Mouse (Mus musculus): Measurements from ENCODE around the gene Dmtf1. TPM values are rescaled to one million over a fixed set of nuclear protein-coding genes. Genes with fewer than 3 reads are reported as not detected.

Gene Dmtf1
- polyA plus RNA-seq, 1 experiment from 2014 or later: 29.5 TPM

- Histone ChIP-seq H3K9ac (ENCODE audit: low read depth, low read length) (no peak overlapping the region), H3K36me3 (ENCODE audit: control insufficient read depth, insufficient read depth, low read length) (no peaks in the 10 kb centered on the region; the same call in 1 of the 2 replicates), H3K4me2 (ENCODE audit: low read depth, low read length) (no peak overlapping the region), H3K4me3 (ENCODE audit: low read length) (no peak overlapping the region), H3K4me1 (ENCODE audit: control insufficient read depth, insufficient read depth, low read length) (peaks cover 10% of the 10 kb centered on the region), H3K27me3 (replicated peaks; ENCODE audit: control insufficient read depth, insufficient read depth, low read length) (no peaks in the 10 kb centered on the region), H3K9me3 (ENCODE audit: control insufficient read depth, low read length) (no peaks in the 10 kb centered on the region), H3K27ac (ENCODE audit: low read length) (no peak overlapping the region)
- 60% methylated on average over 1 of the region's 1 CpGs for WGBS
- ATAC-seq: no peak
Measured at GRCm38 (mm10) chr5:9157336-9157735, 4.2 kb downstream of the Dmtf1 start.

GRCm38 (mm10) chr5:9156746-9157145 lies 4.8 kb downstream of the Dmtf1 start:
- Histone ChIP-seq H3K36me3 (ENCODE audit: control insufficient read depth, insufficient read depth, low read length) (no peaks in the 10 kb centered on the region; the same call in 1 of the 2 replicates), H3K9ac (ENCODE audit: low read depth, low read length) (no peak overlapping the region), H3K9me3 (ENCODE audit: control insufficient read depth, low read length) (no peaks in the 10 kb centered on the region), H3K4me2 (ENCODE audit: low read depth, low read length) (no peak overlapping the region), H3K27ac (ENCODE audit: low read length) (no peak overlapping the region), H3K4me3 (ENCODE audit: low read length) (no peak overlapping the region), H3K27me3 (replicated peaks; ENCODE audit: control insufficient read depth, insufficient read depth, low read length) (no peaks in the 10 kb centered on the region), H3K4me1 (ENCODE audit: control insufficient read depth, insufficient read depth, low read length) (peaks cover 7% of the 10 kb centered on the region; the same call in 1 of the 2 replicates)
- ATAC-seq: no peak

GRCm38 (mm10) chr5:9149273-9149850 lies 12.2 kb downstream of the Dmtf1 start:
- no peak overlapping the region for H3K27ac ChIP-seq (ENCODE audit: low read length)
- H3K9ac ChIP-seq (ENCODE audit: low read depth, low read length): no peak overlapping the region
- no peaks in the 10 kb centered on the region for H3K27me3 ChIP-seq (replicated peaks; ENCODE audit: control insufficient read depth, insufficient read depth, low read length)
- ATAC-seq: no peak
- H3K4me3 ChIP-seq (ENCODE audit: low read length): no peak overlapping the region
- no peak overlapping the region for H3K4me2 ChIP-seq (ENCODE audit: low read depth, low read length)
- WGBS: 86% methylated on average over 8 of the region's 8 CpGs
- no peaks in the 10 kb centered on the region for H3K9me3 ChIP-seq (ENCODE audit: control insufficient read depth, low read length)
- H3K4me1 ChIP-seq (ENCODE audit: control insufficient read depth, insufficient read depth, low read length): no peaks in the 10 kb centered on the region
- peaks cover 10% of the 10 kb centered on the region; the same call in 1 of the 2 replicates for H3K36me3 ChIP-seq (ENCODE audit: control insufficient read depth, insufficient read depth, low read length)

DNA sequence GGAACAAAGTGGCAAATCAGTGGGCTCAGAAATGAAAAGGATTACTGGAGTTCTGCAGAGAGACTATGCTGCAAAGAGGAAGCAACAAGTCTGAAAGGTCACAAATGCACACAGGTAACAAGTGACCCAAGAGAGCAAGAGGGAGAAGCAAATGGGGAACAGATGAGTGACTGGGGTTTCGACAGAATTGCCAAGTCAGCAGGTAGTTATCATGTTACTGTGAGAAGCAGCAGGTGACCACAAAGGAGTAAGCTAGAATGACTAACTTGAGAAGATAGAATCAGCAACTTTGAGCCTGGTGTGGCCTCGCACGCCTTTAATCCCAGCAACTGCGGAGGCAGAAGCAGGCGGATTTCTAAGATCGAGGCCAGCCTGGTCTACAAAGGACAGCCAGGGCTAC lies 19.2 kb downstream of the Dmtf1 start:
- ATAC-seq: peak; percentile 36; the same call in 1 of the 2 replicates
- 83% methylated on average over 6 of the region's 6 CpGs for WGBS
- no peaks in the 10 kb centered on the region for H3K9me3 ChIP-seq (ENCODE audit: control insufficient read depth, low read length)
- H3K27ac ChIP-seq (ENCODE audit: low read length): no peak overlapping the region
- H3K36me3 ChIP-seq (ENCODE audit: control insufficient read depth, insufficient read depth, low read length): 0 out of 2 replicates have a peak, but pooled peaks cover 7% of the 10 kb centered on the region
- no peak overlapping the region for H3K4me2 ChIP-seq (ENCODE audit: low read depth, low read length)
- H3K4me3 ChIP-seq (ENCODE audit: low read length): no peak overlapping the region
- no peak overlapping the region for H3K9ac ChIP-seq (ENCODE audit: low read depth, low read length)
- H3K27me3 ChIP-seq (replicated peaks; ENCODE audit: control insufficient read depth, insufficient read depth, low read length): no peaks in the 10 kb centered on the region
- no peaks in the 10 kb centered on the region for H3K4me1 ChIP-seq (ENCODE audit: control insufficient read depth, insufficient read depth, low read length)

DNA sequence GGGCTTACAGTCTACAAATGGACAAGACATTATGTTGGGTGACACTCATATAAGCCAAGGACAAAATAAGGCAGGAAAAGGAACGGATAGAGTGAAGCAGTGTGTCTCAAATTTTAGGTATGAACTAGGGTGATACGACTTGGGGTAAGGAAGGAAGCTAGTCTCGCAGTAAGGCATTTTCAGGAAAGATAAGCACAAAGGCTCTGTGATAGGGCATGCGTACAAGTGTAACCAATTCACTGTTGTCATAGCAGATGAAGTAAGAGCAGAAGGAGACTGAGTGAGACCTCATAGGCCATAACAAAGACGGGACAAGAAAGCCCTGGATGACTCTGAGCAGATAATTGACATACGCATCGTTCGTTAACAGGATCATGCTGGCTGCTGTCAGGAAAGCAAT lies 20.9 kb downstream of the Dmtf1 start:
- Histone ChIP-seq H3K4me1 (ENCODE audit: control insufficient read depth, insufficient read depth, low read length) (no peaks in the 10 kb centered on the region), H3K27ac (ENCODE audit: low read length) (no peak overlapping the region), H3K36me3 (ENCODE audit: control insufficient read depth, insufficient read depth, low read length) (peaks cover 3% of the 10 kb centered on the region; the same call in 1 of the 2 replicates)

DNA sequence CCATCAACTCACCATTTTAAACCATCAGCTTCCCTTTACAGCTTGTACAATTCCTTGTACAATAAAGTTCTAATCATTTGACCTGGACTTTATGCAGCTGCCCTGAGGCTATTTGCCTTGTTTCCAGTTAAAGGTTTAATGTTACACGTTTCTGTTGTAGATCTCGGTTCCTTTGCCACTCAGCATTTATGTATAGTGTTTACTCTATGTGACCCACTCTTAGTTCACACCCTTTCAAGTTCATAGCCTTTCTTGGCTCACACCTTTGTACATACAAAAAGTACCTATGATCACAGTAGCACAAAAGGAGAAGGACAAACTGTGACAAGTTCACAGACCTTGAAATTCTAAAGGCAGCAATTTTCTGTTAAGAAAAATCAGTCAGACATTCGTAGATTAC lies 26.0 kb downstream of the Dmtf1 start:
- Histone ChIP-seq H3K9ac (ENCODE audit: low read depth, low read length) (no peak overlapping the region), H3K4me1 (ENCODE audit: control insufficient read depth, insufficient read depth, low read length) (no peaks in the 10 kb centered on the region), H3K9me3 (ENCODE audit: control insufficient read depth, low read length) (no peaks in the 10 kb centered on the region), H3K4me3 (ENCODE audit: low read length) (no peak overlapping the region), H3K4me2 (ENCODE audit: low read depth, low read length) (no peak overlapping the region), H3K27me3 (replicated peaks; ENCODE audit: control insufficient read depth, insufficient read depth, low read length) (no peaks in the 10 kb centered on the region), H3K27ac (ENCODE audit: low read length) (no peak overlapping the region), H3K36me3 (ENCODE audit: control insufficient read depth, insufficient read depth, low read length) (peaks cover 3% of the 10 kb centered on the region; the same call in 1 of the 2 replicates)
- 83% methylated on average over 3 of the region's 3 CpGs for WGBS
- ATAC-seq: no peak

More for the DNA sequence above, 20.9 kb downstream of the Dmtf1 start:
- WGBS: 94% methylated on average over 8 of the region's 8 CpGs
- Histone ChIP-seq H3K9me3 (ENCODE audit: control insufficient read depth, low read length) (no peaks in the 10 kb centered on the region), H3K4me2 (ENCODE audit: low read depth, low read length) (no peak overlapping the region), H3K4me3 (ENCODE audit: low read length) (no peak overlapping the region), H3K9ac (ENCODE audit: low read depth, low read length) (no peak overlapping the region), H3K27me3 (replicated peaks; ENCODE audit: control insufficient read depth, insufficient read depth, low read length) (no peaks in the 10 kb centered on the region)
- no peak for ATAC-seq

GRCm38 (mm10) chr5:9131786-9132185 lies 29.8 kb downstream of the Dmtf1 start:
- Histone ChIP-seq H3K4me1 (ENCODE audit: control insufficient read depth, insufficient read depth, low read length) (no peaks in the 10 kb centered on the region), H3K27me3 (replicated peaks; ENCODE audit: control insufficient read depth, insufficient read depth, low read length) (no peaks in the 10 kb centered on the region), H3K36me3 (ENCODE audit: control insufficient read depth, insufficient read depth, low read length) (peaks cover 9% of the 10 kb centered on the region; the same call in 1 of the 2 replicates), H3K27ac (ENCODE audit: low read length) (no peak overlapping the region), H3K9me3 (ENCODE audit: control insufficient read depth, low read length) (no peaks in the 10 kb centered on the region), H3K4me2 (ENCODE audit: low read depth, low read length) (no peak overlapping the region), H3K4me3 (ENCODE audit: low read length) (no peak overlapping the region), H3K9ac (ENCODE audit: low read depth, low read length) (no peak overlapping the region)
- no peak for ATAC-seq
- WGBS: 89% methylated on average over 7 of the region's 7 CpGs

DNA sequence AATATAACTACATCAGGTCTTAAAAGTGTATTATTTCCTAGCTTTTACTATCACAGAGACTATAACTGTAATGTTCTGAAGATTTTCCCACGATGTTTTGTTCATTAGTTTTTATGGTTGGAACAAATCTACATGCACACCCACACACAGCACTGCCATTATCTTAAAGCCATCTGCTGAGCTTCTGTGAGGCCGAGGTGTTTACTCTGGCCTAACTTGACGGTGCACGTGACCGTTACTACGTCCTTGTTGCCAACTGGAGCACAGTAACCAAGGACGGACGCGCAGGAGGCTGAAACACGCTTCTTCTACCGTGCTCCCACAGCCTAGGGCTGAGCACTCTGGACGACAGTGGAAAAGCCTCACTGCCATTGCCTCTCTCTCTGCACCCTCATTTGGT lies 33.0 kb downstream of the Dmtf1 start:
- Histone ChIP-seq H3K4me3 (ENCODE audit: low read length) (no peak overlapping the region), H3K27ac (ENCODE audit: low read length) (no peak overlapping the region), H3K9me3 (ENCODE audit: control insufficient read depth, low read length) (no peaks in the 10 kb centered on the region), H3K4me2 (ENCODE audit: low read depth, low read length) (no peak overlapping the region), H3K36me3 (ENCODE audit: control insufficient read depth, insufficient read depth, low read length) (peaks cover 9% of the 10 kb centered on the region; the same call in 1 of the 2 replicates), H3K4me1 (ENCODE audit: control insufficient read depth, insufficient read depth, low read length) (no peaks in the 10 kb centered on the region), H3K27me3 (replicated peaks; ENCODE audit: control insufficient read depth, insufficient read depth, low read length) (no peaks in the 10 kb centered on the region), H3K9ac (ENCODE audit: low read depth, low read length) (no peak overlapping the region)
- WGBS: 87% methylated on average over 12 of the region's 12 CpGs
- ATAC-seq: 0 out of 2 replicates have a peak, but pooled peaks have one; percentile 28

DNA sequence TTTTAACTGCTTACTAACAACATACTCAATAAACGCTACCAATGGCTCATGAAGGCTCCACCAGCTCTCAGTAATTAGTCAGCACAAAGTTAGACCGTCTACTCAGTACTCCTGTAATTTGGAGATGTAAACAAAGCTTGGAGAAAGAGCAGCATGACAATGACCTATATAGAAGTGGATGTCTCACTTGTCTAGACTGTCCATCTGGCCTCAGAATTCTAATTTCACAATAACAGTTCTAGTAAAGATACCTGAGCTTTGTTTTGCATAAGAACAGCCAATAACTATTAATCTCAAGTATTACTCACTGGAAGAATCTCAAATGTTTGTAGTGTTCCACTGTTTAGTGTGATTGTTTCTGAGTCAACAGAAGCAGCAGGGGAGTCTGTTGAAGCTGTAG lies 37.4 kb downstream of the Dmtf1 start:
- ATAC-seq: no peak
- H3K27ac ChIP-seq (ENCODE audit: low read length): no peak overlapping the region
- no peak overlapping the region for H3K4me3 ChIP-seq (ENCODE audit: low read length)
- H3K9me3 ChIP-seq (ENCODE audit: control insufficient read depth, low read length): no peaks in the 10 kb centered on the region
- no peak overlapping the region for H3K9ac ChIP-seq (ENCODE audit: low read depth, low read length)
- 78% methylated on average over 2 of the region's 2 CpGs for WGBS
- H3K4me1 ChIP-seq (ENCODE audit: control insufficient read depth, insufficient read depth, low read length): no peaks in the 10 kb centered on the region
- H3K27me3 ChIP-seq (replicated peaks; ENCODE audit: control insufficient read depth, insufficient read depth, low read length): no peaks in the 10 kb centered on the region
- no peak overlapping the region for H3K4me2 ChIP-seq (ENCODE audit: low read depth, low read length)
- peaks cover 13% of the 10 kb centered on the region; the same call in 1 of the 2 replicates for H3K36me3 ChIP-seq (ENCODE audit: control insufficient read depth, insufficient read depth, low read length)

DNA sequence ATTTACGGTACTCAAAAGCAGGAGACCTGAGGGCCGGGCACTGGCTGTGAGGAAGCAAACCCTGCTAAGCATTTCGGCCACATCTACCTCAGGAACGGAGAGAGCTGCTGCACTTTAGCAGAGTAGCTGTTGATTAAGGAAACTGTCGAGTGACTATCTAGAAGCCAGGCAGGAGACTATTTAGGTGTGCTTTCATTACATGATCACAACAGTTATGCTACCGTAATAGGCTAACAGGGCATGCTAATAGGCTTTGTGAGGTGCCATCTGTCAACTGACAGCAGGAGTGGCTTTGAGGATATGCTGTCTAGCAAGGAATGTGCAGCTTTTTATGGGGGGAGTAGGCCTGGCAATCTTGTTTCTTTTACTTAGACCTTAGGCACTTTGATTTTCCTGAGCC lies 47.4 kb downstream of the Dmtf1 start:
- Histone ChIP-seq H3K4me2 (ENCODE audit: low read depth, low read length) (no peak overlapping the region), H3K4me3 (ENCODE audit: low read length) (no peak overlapping the region), H3K27me3 (replicated peaks; ENCODE audit: control insufficient read depth, insufficient read depth, low read length) (no peaks in the 10 kb centered on the region), H3K36me3 (ENCODE audit: control insufficient read depth, insufficient read depth, low read length) (no peaks in the 10 kb centered on the region), H3K27ac (ENCODE audit: low read length) (no peak overlapping the region), H3K9me3 (ENCODE audit: control insufficient read depth, low read length) (no peaks in the 10 kb centered on the region), H3K4me1 (ENCODE audit: control insufficient read depth, insufficient read depth, low read length) (no peaks in the 10 kb centered on the region), H3K9ac (ENCODE audit: low read depth, low read length) (no peak overlapping the region)
- no peak for ATAC-seq
- 55% methylated on average over 6 of the region's 6 CpGs for WGBS

All from intestine, embryonic 16.5 days (tissue).